Mouse (Mus musculus) small intestine, adult 2 months (tissue): ENCODE measurements around the gene Pan3.

Experiments used
- CTCF ChIP-seq: fragments of 200-500 bp; IDR thresholded peaks from 2 replicates; pipeline ENCODE4 v1.5.1; 2012; ENCODE audit warnings: low read depth, mild to moderate bottlenecking, control low read depth, inconsistent platforms, low read length, moderate library complexity, mixed read lengths; ENCODE audit not compliant: insufficient replicate concordance, insufficient read length; ENCODE audit errors: extremely low read depth
- POLR2A ChIP-seq: fragments of 200-500 bp; IDR thresholded peaks from 2 replicates; pipeline ENCODE4 v1.6.1; 2012; ENCODE audit warnings: low read depth, mild to moderate bottlenecking, control low read depth, inconsistent platforms, low read length, moderate library complexity

DNA sequence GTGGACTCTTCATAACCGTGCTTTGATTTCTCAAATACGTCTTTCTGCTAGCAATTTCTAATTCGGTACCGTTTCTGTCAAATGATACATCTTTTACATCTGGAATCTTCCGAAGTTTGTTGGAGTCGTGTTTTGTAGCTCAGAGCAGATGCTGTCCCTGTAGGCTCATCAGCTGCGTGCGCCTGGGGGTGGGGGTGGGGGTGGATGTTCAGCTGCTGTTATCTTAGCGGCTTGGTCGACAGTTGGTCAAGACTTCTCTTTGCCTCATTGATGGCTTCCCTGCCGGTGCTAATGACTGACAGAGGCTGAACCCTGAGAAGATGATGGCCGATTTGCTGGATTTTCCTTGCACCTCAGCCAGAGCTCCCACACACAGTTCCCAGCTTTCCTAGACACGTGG lies 43.1 kb upstream of the Pan3 start:
- TF ChIP-seq POLR2A (no peak), CTCF (no peak)
